Mouse (Mus musculus) neural tube, embryonic 14.5 days (tissue): ENCODE results near the gene Gli2. TPM values are rescaled to one million over a fixed set of nuclear protein-coding genes. Genes with fewer than 3 reads are reported as not detected.

Source experiments
- ATAC-seq: fragments of 200-750 bp; cut with Nextera tagmentation; 2 replicates; pipeline ENCODE4 v1.8.0; 2017; ENCODE audit warnings: low read depth, mild to moderate bottlenecking, moderate TSS enrichment, moderate library complexity
- H3K27ac ChIP-seq: fragments of 300-500 bp; sonication (generic); 2 replicates; pipeline ENCODE4 v1.5.1; 2014; ENCODE audit warnings: low read depth, mild to moderate bottlenecking, control low read depth, low read length, moderate library complexity, mixed read lengths
- H3K27me3 ChIP-seq: fragments of 300-500 bp; sonication (generic); 2 replicates; pipeline ENCODE4 v1.6.1; 2014; ENCODE audit warnings: low read length; ENCODE audit not compliant: control insufficient read depth, insufficient read depth
- H3K36me3 ChIP-seq: fragments of 300-500 bp; sonication (generic); 2 replicates; pipeline ENCODE4 v1.6.1; 2014; ENCODE audit warnings: low read length, mixed read lengths; ENCODE audit not compliant: control insufficient read depth, insufficient read depth
- H3K4me1 ChIP-seq: fragments of 300-500 bp; sonication (generic); 2 replicates; pipeline ENCODE4 v1.6.1; 2014; ENCODE audit warnings: low read length; ENCODE audit not compliant: control insufficient read depth, insufficient read depth
- H3K4me2 ChIP-seq: fragments of 300-500 bp; sonication (generic); 2 replicates; pipeline ENCODE4 v1.6.1; 2014; ENCODE audit warnings: mild to moderate bottlenecking, low read depth, low read length, control low read depth
- H3K4me3 ChIP-seq: fragments of 300-500 bp; sonication (generic); 2 replicates; pipeline ENCODE4 v1.5.1; 2014; ENCODE audit warnings: low read depth, low read length, control low read depth, mixed read lengths
- H3K9ac ChIP-seq: fragments of 300-500 bp; sonication (generic); replicated peaks from 2 replicates; pipeline ENCODE4 v1.6.1; 2014; ENCODE audit warnings: low read depth, mild to moderate bottlenecking, control low read depth, low read length, mixed read lengths
- H3K9me3 ChIP-seq: fragments of 300-500 bp; sonication (generic); 2 replicates; pipeline ENCODE4 v1.6.1; 2016; ENCODE audit warnings: low read length; ENCODE audit not compliant: control insufficient read depth
- WGBS: fragments of 180-500 bp; shearing (Covaris S2); extraction: QIAGEN DNeasy Blood & Tissue Kit; methylation state at CpG from one replicate; pipeline ENCODE4 v1.1.7; 2014; 5-methylcytosine and 5-hydroxymethylcytosine counted together
- polyA plus RNA-seq: library from polyadenylated mRNA; unstranded; fragments of >200 nt; fragmentation: Nextera tagmentation; extraction: Ambion mirVana; gene quantifications from 2 replicates; pipeline ENCODE4 v1.2.1, GENCODE M21; 2014

The Gli2 gene
- polyA plus RNA-seq, 1 experiment from 2014 or later = 1.5 TPM

- ATAC-seq = no peak
- no peaks in the 10 kb centered on the region for H3K4me1 ChIP-seq
- H3K4me2 ChIP-seq = no peak overlapping the region
- H3K36me3 ChIP-seq = no peaks in the 10 kb centered on the region
- H3K4me3 ChIP-seq = no peak overlapping the region
- 87% methylated on average over 1 of the region's 1 CpGs for WGBS
- H3K9me3 ChIP-seq = no peaks in the 10 kb centered on the region
- H3K27me3 ChIP-seq = no peaks in the 10 kb centered on the region
- no peak overlapping the region for H3K9ac ChIP-seq
- H3K27ac ChIP-seq = no peak overlapping the region
These were observed 31.1 kb downstream of the Gli2 start for GRCm38 (mm10) chr1:119022311-119022710.

- H3K9me3 ChIP-seq = no peaks in the 10 kb centered on the region
- WGBS = 71% methylated on average over 2 of the region's 2 CpGs
- no peak overlapping the region for H3K27ac ChIP-seq
- ATAC-seq = peak; percentile 81
- no peaks in the 10 kb centered on the region for H3K36me3 ChIP-seq
- no peaks in the 10 kb centered on the region for H3K27me3 ChIP-seq
- no peak overlapping the region for H3K4me2 ChIP-seq
- H3K9ac ChIP-seq = no peak overlapping the region
- H3K4me1 ChIP-seq = no peaks in the 10 kb centered on the region
- no peak overlapping the region for H3K4me3 ChIP-seq
These were observed 33.3 kb downstream of the Gli2 start for GRCm38 (mm10) chr1:119020092-119020491.

- no peaks in the 10 kb centered on the region for H3K9me3 ChIP-seq
- H3K4me3 ChIP-seq = no peak overlapping the region
- no peak overlapping the region for H3K9ac ChIP-seq
- no peaks in the 10 kb centered on the region for H3K27me3 ChIP-seq
- H3K4me2 ChIP-seq = no peak overlapping the region
- no peaks in the 10 kb centered on the region for H3K4me1 ChIP-seq
- no peak for ATAC-seq
- H3K27ac ChIP-seq = no peak overlapping the region
- H3K36me3 ChIP-seq = no peaks in the 10 kb centered on the region
These were observed 34.4 kb downstream of the Gli2 start for GRCm38 (mm10) chr1:119019056-119019455.

- no peak overlapping the region for H3K4me2 ChIP-seq
- no peaks in the 10 kb centered on the region for H3K9me3 ChIP-seq
- no peaks in the 10 kb centered on the region for H3K4me1 ChIP-seq
- WGBS = 81% methylated on average over 3 of the region's 3 CpGs
- H3K4me3 ChIP-seq = no peak overlapping the region
- H3K27ac ChIP-seq = no peak overlapping the region
- no peaks in the 10 kb centered on the region for H3K27me3 ChIP-seq
- no peak for ATAC-seq
- H3K36me3 ChIP-seq = no peaks in the 10 kb centered on the region
- H3K9ac ChIP-seq = no peak overlapping the region
These were observed 36.6 kb downstream of the Gli2 start for GRCm38 (mm10) chr1:119016866-119017265.

GRCm38 (mm10) chr1:119015108-119015507 is 38.3 kb downstream of the Gli2 start:
- no peak for ATAC-seq
- Histone ChIP-seq H3K9me3 (no peaks in the 10 kb centered on the region), H3K4me1 (no peaks in the 10 kb centered on the region), H3K4me2 (no peak overlapping the region), H3K27ac (no peak overlapping the region), H3K36me3 (no peaks in the 10 kb centered on the region), H3K27me3 (no peaks in the 10 kb centered on the region), H3K4me3 (no peak overlapping the region), H3K9ac (no peak overlapping the region)
- 82% methylated on average over 6 of the region's 6 CpGs for WGBS

GRCm38 (mm10) chr1:119008949-119009348 is 44.5 kb downstream of the Gli2 start:
- ATAC-seq = no peak
- H3K4me3 ChIP-seq = no peak overlapping the region
- no peak overlapping the region for H3K4me2 ChIP-seq
- no peaks in the 10 kb centered on the region for H3K9me3 ChIP-seq
- H3K27me3 ChIP-seq = no peaks in the 10 kb centered on the region
- H3K9ac ChIP-seq = no peak overlapping the region
- no peaks in the 10 kb centered on the region for H3K4me1 ChIP-seq
- no peak overlapping the region for H3K27ac ChIP-seq
- no peaks in the 10 kb centered on the region for H3K36me3 ChIP-seq

GRCm38 (mm10) chr1:119003852-119004398 is 49.5 kb downstream of the Gli2 start:
- H3K9me3 ChIP-seq = no peaks in the 10 kb centered on the region
- no peak for ATAC-seq

GRCm38 (mm10) chr1:119001454-119002034 is 51.9 kb downstream of the Gli2 start:
- no peak for ATAC-seq
- no peaks in the 10 kb centered on the region for H3K36me3 ChIP-seq
- H3K27me3 ChIP-seq = no peaks in the 10 kb centered on the region
- 0 out of 2 replicates have a peak, but pooled peaks cover 8% of the 10 kb centered on the region for H3K4me1 ChIP-seq
- no peak overlapping the region for H3K4me3 ChIP-seq
- 24% methylated on average over 12 of the region's 12 CpGs for WGBS
- H3K4me2 ChIP-seq = no peak overlapping the region
- H3K9me3 ChIP-seq = no peaks in the 10 kb centered on the region
- H3K27ac ChIP-seq = no peak overlapping the region
- H3K9ac ChIP-seq = no peak overlapping the region

More at GRCm38 (mm10) chr1:119003852-119004398, 49.5 kb downstream of the Gli2 start:
- no peak overlapping the region for H3K4me2 ChIP-seq
- no peaks in the 10 kb centered on the region for H3K36me3 ChIP-seq
- H3K4me3 ChIP-seq = no peak overlapping the region
- 75% methylated on average over 1 of the region's 1 CpGs for WGBS
- no peak overlapping the region for H3K27ac ChIP-seq
- no peaks in the 10 kb centered on the region for H3K27me3 ChIP-seq
- H3K4me1 ChIP-seq = 0 out of 2 replicates have a peak, but pooled peaks cover 8% of the 10 kb centered on the region
- no peak overlapping the region for H3K9ac ChIP-seq

- Histone ChIP-seq H3K9me3 (no peaks in the 10 kb centered on the region), H3K9ac (no peak overlapping the region), H3K27me3 (no peaks in the 10 kb centered on the region), H3K4me1 (peaks cover 8% of the 10 kb centered on the region; the same call in 1 of the 2 replicates), H3K4me2 (no peak overlapping the region), H3K4me3 (no peak overlapping the region), H3K36me3 (no peaks in the 10 kb centered on the region), H3K27ac (no peak overlapping the region)
- peak; percentile 61 for ATAC-seq
- 77% methylated on average over 8 of the region's 8 CpGs for WGBS
These were observed 58.8 kb downstream of the Gli2 start for GRCm38 (mm10) chr1:118994482-118995105.
